Mouse (Mus musculus): ENCODE results near the gene Gm17509.

DNA sequence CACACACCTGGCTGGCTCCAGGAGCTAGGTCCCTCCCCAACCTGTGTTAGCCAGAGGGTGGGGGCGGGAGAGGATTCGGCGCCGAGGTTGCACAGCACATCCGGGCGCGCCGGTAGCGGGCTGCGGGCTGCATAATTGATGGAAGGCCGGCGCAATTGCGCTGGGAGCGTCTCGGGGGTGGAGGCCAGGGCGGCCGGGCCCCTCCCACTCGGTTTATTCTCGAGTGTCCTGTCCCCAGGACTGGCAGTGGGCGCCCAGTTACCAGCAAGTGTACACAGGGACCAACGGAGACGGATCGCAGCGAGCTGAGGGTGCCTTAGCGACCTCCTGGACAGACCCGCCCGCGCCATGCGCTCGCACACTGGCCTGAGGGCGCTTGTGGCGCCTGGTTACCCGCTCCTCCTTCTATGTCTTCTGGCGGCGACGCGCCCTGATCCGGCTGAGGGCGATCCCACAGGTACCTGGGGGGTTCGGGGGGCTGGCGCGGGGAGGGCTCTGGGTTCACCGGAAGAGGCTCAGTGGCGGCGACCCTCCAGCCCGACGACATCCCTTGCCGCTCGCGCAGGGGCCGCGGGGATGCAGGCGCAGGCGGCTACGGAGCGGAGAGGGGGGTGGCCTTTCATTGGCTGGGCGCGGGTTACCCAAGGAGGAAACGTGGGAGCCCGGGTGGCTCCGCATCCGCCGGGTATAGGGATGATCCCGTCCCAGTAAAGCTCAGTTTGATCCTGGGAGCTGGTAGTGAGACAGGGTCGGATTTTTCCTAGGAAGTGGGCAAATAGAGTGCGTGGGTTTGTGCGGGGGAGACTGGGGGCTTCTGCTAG lies at the start of gene Gm17509:
- TF ChIP-seq POLR2A (IDR thresholded peaks at IDR 0.05; ENCODE audit: borderline replicate concordance, control insufficient read depth, low read depth, low read length) (peak; percentile 76; the same call in 1 of the 2 replicates), CTCF (IDR thresholded peaks at IDR 0.05; ENCODE audit: control insufficient read depth, insufficient read depth, low read length) (no peak)

All from bone marrow, adult 2 months (tissue).